Mouse (Mus musculus): ENCODE data around the gene Epb41l1. TPM values are rescaled to one million over a fixed set of nuclear protein-coding genes. Genes with fewer than 3 reads are reported as not detected.

Epb41l1 gene
- polyA plus RNA-seq, 1 experiment from 2014 or later: 4.5 TPM

DNA sequence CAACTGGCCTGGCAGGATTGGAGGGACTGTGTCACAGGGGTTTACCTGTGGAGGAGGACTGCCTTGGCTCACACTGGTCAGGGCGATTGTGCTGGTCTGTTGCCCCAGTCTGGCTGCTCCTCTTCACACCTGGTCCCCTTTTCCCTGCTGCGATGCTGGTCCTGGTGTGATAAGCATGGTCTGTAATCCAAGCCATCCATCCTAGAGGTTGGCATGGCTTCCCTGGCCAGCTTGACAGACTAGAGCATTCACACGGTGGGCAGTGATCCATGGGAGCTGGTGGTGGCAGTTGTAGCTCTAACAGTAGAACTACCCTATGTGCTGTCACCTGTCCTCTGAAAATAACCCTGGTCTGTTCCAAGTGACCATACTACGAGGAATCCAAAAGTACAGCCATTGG, 43.7 kb downstream of the Epb41l1 start:
- H3K4me3 ChIP-seq: no peak overlapping the region
- no peaks in the 10 kb centered on the region for H3K36me3 ChIP-seq
- no peaks in the 10 kb centered on the region for H3K9me3 ChIP-seq
- H3K4me1 ChIP-seq: peaks cover 32% of the 10 kb centered on the region
- 89% methylated on average over 4 of the region's 4 CpGs for WGBS
- ATAC-seq (ENCODE audit: insufficient number of reproducible peaks, insufficient read depth, low FRiP score, low TSS enrichment, low read depth): no peak
- no peaks in the 10 kb centered on the region for H3K27me3 ChIP-seq
- no peak overlapping the region for H3K27ac ChIP-seq
- H3K9ac ChIP-seq: no peak overlapping the region
- H3K4me2 ChIP-seq: no peak overlapping the region

- H3K4me2 ChIP-seq: no peak overlapping the region
- H3K36me3 ChIP-seq: no peaks in the 10 kb centered on the region
- H3K4me3 ChIP-seq: no peak overlapping the region
- H3K27me3 ChIP-seq: no peaks in the 10 kb centered on the region
- ATAC-seq (ENCODE audit: insufficient number of reproducible peaks, insufficient read depth, low FRiP score, low TSS enrichment, low read depth): no peak
- H3K9me3 ChIP-seq: no peaks in the 10 kb centered on the region
- peaks cover 9% of the 10 kb centered on the region for H3K4me1 ChIP-seq
- whole genome bisulfite sequencing: 88% methylated on average over 11 of the region's 11 CpGs
- no peak overlapping the region for H3K27ac ChIP-seq
- H3K9ac ChIP-seq: no peak overlapping the region
Measured at GRCm38 (mm10) chr2:156467538-156467937, 46.8 kb downstream of the Epb41l1 start.

DNA sequence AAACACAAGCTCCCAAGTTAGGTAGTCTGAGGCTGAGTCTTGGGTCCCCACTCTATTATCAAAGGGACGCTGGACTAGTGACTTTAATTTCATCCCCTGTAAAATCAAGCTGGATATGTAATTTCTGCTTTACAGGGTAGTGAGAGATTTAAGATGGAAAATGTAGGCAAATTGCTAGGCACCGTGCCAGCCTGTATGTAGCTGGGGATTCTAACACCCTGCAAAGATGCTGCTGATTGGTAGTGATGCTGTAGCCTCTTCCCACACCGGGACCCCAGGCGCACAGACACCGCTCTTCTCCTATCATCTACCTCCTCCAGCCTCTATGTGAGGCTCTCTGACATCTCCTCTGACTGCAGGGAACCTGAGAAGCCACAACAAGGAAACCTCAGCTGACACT, 48.2 kb downstream of the Epb41l1 start:
- no peak for ATAC-seq (ENCODE audit: insufficient number of reproducible peaks, insufficient read depth, low FRiP score, low TSS enrichment, low read depth)
- Histone ChIP-seq H3K9ac (no peak overlapping the region), H3K27ac (no peak overlapping the region), H3K36me3 (no peaks in the 10 kb centered on the region), H3K27me3 (no peaks in the 10 kb centered on the region), H3K4me1 (peaks cover 10% of the 10 kb centered on the region), H3K4me2 (no peak overlapping the region), H3K9me3 (no peaks in the 10 kb centered on the region), H3K4me3 (no peak overlapping the region)
- 81% methylated on average over 5 of the region's 5 CpGs for WGBS

DNA sequence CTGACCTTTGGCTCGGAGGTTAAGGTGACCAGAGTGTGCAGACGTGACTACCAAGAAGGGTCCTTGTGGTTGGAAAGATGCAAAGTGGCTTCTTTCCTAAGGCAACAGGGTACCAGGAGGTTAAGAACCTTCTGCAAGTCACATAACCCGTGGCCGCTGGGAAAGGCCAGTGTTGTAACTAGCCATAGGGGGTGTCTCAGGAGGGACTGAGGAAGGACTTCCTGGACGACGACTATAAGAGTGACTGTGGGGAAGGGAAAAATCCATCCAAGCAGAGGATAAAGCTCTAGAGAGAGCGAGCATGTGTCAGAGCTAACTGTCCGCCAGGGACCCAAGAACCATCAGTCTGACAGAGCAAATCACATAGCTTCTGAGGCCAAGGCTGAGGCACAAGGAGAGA, 48.8 kb downstream of the Epb41l1 start:
- 60% methylated on average over 8 of the region's 8 CpGs for WGBS
- ATAC-seq (ENCODE audit: insufficient number of reproducible peaks, insufficient read depth, low FRiP score, low TSS enrichment, low read depth): no peak
- H3K4me3 ChIP-seq: no peak overlapping the region
- no peaks in the 10 kb centered on the region for H3K9me3 ChIP-seq
- H3K4me2 ChIP-seq: no peak overlapping the region
- no peak overlapping the region for H3K27ac ChIP-seq
- H3K9ac ChIP-seq: no peak overlapping the region
- H3K4me1 ChIP-seq: peaks cover 15% of the 10 kb centered on the region
- no peaks in the 10 kb centered on the region for H3K36me3 ChIP-seq
- no peaks in the 10 kb centered on the region for H3K27me3 ChIP-seq

DNA sequence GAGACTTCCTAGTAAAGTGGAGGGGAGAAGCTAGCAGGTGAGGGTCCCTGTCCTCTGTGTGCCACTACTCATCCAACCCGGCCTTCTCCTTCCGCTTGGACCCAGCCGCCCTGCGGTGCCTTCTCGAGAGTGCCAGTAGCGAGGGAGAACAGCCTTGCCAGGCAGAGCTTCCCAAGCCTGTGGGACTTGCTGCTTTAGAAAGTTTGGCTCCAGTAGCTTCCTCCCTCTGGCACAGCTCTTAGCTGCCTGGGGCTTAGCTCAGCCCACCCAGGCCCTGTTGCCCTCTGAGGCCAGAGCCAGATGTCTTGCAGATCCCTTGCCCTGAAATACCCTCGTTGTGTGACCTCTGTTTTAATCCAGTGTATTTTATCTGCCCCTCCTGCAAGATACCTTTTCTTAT, 50.2 kb downstream of the Epb41l1 start:
- H3K36me3 ChIP-seq: no peaks in the 10 kb centered on the region
- no peaks in the 10 kb centered on the region for H3K27me3 ChIP-seq
- no peak overlapping the region for H3K9ac ChIP-seq
- H3K9me3 ChIP-seq: no peaks in the 10 kb centered on the region
- H3K4me3 ChIP-seq: no peak overlapping the region
- no peak overlapping the region for H3K4me2 ChIP-seq
- 76% methylated on average over 7 of the region's 7 CpGs for WGBS
- peaks cover 24% of the 10 kb centered on the region for H3K4me1 ChIP-seq
- ATAC-seq (ENCODE audit: insufficient number of reproducible peaks, insufficient read depth, low FRiP score, low TSS enrichment, low read depth): no peak
- H3K27ac ChIP-seq: no peak overlapping the region

DNA sequence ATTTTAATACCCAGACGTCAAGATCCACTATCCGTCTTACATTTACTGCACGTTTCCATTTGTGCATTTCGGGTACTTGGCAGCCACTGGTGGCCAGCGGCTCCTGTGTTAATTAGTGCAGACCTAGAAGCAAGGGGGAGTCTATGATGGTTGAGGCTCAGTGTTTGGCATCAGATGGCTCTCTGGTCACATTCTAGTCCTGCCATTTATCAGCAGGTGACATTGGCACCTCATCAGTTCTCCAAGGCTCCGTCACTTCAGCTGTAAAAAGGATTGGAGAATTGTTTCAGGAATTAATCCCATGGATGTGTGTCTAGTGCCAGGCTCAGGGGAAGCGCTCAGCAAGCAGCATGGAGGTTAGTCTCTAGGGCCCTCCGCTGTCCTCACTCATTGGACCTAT, 51.6 kb downstream of the Epb41l1 start:
- no peak for ATAC-seq (ENCODE audit: insufficient number of reproducible peaks, insufficient read depth, low FRiP score, low TSS enrichment, low read depth)
- 91% methylated on average over 8 of the region's 8 CpGs for WGBS

DNA sequence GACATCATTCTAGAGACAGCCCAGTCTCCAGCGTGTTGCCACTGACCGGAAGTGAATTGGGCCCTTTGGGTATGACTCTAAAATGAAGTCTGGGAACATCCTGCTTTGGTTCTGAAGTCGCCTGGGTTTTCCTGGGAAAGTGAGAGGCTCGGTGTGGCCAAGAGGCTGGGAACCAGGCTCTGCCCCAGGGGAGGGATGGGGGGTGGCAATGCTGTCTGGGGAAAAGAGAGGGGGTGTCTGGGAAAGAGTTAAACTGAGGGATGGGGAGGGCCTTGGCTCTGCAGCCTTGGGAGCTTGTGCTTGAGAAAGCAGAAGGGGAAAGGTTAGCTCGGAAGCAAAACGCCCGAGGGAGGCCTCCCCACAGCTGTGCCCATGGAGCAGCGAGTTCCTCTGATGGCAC, 53.0 kb downstream of the Epb41l1 start:
- H3K27me3 ChIP-seq: no peaks in the 10 kb centered on the region
- H3K36me3 ChIP-seq: no peaks in the 10 kb centered on the region
- H3K9ac ChIP-seq: no peak overlapping the region
- H3K9me3 ChIP-seq: no peaks in the 10 kb centered on the region
- H3K4me3 ChIP-seq: no peak overlapping the region
- H3K27ac ChIP-seq: no peak overlapping the region
- peaks cover 41% of the 10 kb centered on the region for H3K4me1 ChIP-seq
- no peak overlapping the region for H3K4me2 ChIP-seq
- ATAC-seq (ENCODE audit: insufficient number of reproducible peaks, insufficient read depth, low FRiP score, low TSS enrichment, low read depth): no peak
- 58% methylated on average over 8 of the region's 8 CpGs for WGBS

More for the DNA sequence above, 51.6 kb downstream of the Epb41l1 start:
- Histone ChIP-seq H3K4me2 (no peak overlapping the region), H3K4me1 (peaks cover 34% of the 10 kb centered on the region), H3K36me3 (no peaks in the 10 kb centered on the region), H3K9me3 (no peaks in the 10 kb centered on the region), H3K27me3 (no peaks in the 10 kb centered on the region), H3K4me3 (no peak overlapping the region), H3K27ac (no peak overlapping the region), H3K9ac (no peak overlapping the region)

GRCm38 (mm10) chr2:156474111-156474510, 53.4 kb downstream of the Epb41l1 start:
- no peak overlapping the region for H3K4me3 ChIP-seq
- no peak overlapping the region for H3K27ac ChIP-seq
- 0 out of 2 replicates have a peak overlapping the region, but pooled peaks have one; percentile 83 for H3K4me2 ChIP-seq
- no peak for ATAC-seq (ENCODE audit: insufficient number of reproducible peaks, insufficient read depth, low FRiP score, low TSS enrichment, low read depth)
- peaks cover 41% of the 10 kb centered on the region for H3K4me1 ChIP-seq
- H3K9me3 ChIP-seq: no peaks in the 10 kb centered on the region
- H3K27me3 ChIP-seq: no peaks in the 10 kb centered on the region
- 59% methylated on average over 3 of the region's 3 CpGs for WGBS
- H3K36me3 ChIP-seq: no peaks in the 10 kb centered on the region
- no peak overlapping the region for H3K9ac ChIP-seq

GRCm38 (mm10) chr2:156474891-156475284, 54.2 kb downstream of the Epb41l1 start:
- ATAC-seq (ENCODE audit: insufficient number of reproducible peaks, insufficient read depth, low FRiP score, low TSS enrichment, low read depth): peak; percentile 4; the same call in 1 of the 2 replicates
- peak overlapping the region; percentile 87 for H3K27ac ChIP-seq
- no peaks in the 10 kb centered on the region for H3K9me3 ChIP-seq
- peaks cover 41% of the 10 kb centered on the region for H3K4me1 ChIP-seq
- H3K9ac ChIP-seq: peak overlapping the region; percentile 90
- peak overlapping the region; percentile 72 for H3K4me3 ChIP-seq
- H3K36me3 ChIP-seq: no peaks in the 10 kb centered on the region
- no peaks in the 10 kb centered on the region for H3K27me3 ChIP-seq
- 22% methylated on average over 12 of the region's 12 CpGs for WGBS
- H3K4me2 ChIP-seq: peak overlapping the region; percentile 83

DNA sequence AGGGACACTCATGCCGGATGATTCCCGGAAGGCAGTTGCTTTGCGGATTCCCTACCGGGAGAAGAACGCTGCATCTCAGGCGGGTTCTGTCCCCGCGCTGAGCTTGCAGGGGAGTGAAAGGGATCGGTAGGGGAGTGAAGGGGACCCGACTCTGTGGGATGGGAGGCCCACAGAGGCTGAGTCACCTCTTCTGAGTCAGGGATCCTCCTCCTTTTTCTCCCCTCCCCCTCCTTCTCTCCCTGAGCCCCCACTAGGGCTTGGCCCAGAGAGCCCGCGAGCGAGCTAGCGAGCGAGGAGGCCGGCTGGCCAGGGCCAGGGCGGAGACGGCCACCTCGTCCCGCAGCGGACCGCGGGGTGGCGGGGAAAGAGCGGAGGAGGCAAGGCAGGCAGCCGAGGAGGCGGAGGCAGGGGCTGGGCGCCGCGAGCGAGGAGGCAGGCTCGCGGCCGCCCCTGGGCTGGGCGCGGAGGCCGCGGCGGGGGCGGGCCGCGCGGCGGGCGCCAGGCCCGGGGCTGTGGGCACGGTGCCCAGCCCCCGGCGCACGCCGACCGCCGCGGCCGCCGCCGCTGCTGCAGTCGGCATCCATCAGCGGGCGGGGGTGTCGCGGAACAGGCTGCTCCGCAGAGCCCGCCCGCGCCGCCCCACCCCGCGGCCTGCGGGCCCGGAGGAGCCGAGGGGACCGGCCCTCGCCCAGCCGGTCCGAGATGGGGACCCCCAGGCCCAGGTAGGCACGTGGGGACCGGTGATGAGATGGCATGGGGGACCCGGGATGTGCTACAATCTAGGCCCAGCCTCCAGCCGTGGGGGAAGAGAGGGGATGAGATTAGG, 54.8 kb downstream of the Epb41l1 start:
- Histone ChIP-seq H3K27ac (peak overlapping the region; percentile 87), H3K4me3 (peak overlapping the region; percentile 72), H3K4me2 (peak overlapping the region; percentile 83), H3K9ac (peak overlapping the region; percentile 90), H3K36me3 (no peaks in the 10 kb centered on the region), H3K4me1 (peaks cover 41% of the 10 kb centered on the region), H3K9me3 (no peaks in the 10 kb centered on the region), H3K27me3 (no peaks in the 10 kb centered on the region)
- under 1% methylated on average over 76 of the region's 80 CpGs for WGBS
- ATAC-seq (ENCODE audit: insufficient number of reproducible peaks, insufficient read depth, low FRiP score, low TSS enrichment, low read depth): peak; percentile 71

- Histone ChIP-seq H3K4me2 (peak overlapping the region; percentile 83), H3K27me3 (no peaks in the 10 kb centered on the region), H3K27ac (peak overlapping the region; percentile 87), H3K9me3 (no peaks in the 10 kb centered on the region), H3K4me1 (peaks cover 41% of the 10 kb centered on the region), H3K36me3 (no peaks in the 10 kb centered on the region), H3K9ac (peak overlapping the region; percentile 90), H3K4me3 (peak overlapping the region; percentile 72)
- WGBS: 21% methylated on average over 8 of the region's 8 CpGs
- no peak for ATAC-seq (ENCODE audit: insufficient number of reproducible peaks, insufficient read depth, low FRiP score, low TSS enrichment, low read depth)
Measured at GRCm38 (mm10) chr2:156476111-156476747, 55.5 kb downstream of the Epb41l1 start.

- Histone ChIP-seq H3K27ac (0 out of 2 replicates have a peak overlapping the region, but pooled peaks have one; percentile 87), H3K4me3 (peak overlapping the region; percentile 72), H3K9me3 (no peaks in the 10 kb centered on the region), H3K9ac (peak overlapping the region; percentile 90), H3K4me1 (peaks cover 41% of the 10 kb centered on the region), H3K4me2 (peak overlapping the region; percentile 83), H3K27me3 (no peaks in the 10 kb centered on the region), H3K36me3 (no peaks in the 10 kb centered on the region)
- ATAC-seq (ENCODE audit: insufficient number of reproducible peaks, insufficient read depth, low FRiP score, low TSS enrichment, low read depth): no peak
- WGBS: 15% methylated on average over 5 of the region's 5 CpGs
Measured at GRCm38 (mm10) chr2:156476748-156477151, 56.0 kb downstream of the Epb41l1 start.
